Mouse (Mus musculus) layer of hippocampus, adult 9-11 months (tissue): ENCODE measurements around the gene Rnf40.

ENCODE experiments used
- DNase-seq: peaks from one replicate; pipeline ENCODE4 v3.0.0; 2022

Gene Rnf40

DNA sequence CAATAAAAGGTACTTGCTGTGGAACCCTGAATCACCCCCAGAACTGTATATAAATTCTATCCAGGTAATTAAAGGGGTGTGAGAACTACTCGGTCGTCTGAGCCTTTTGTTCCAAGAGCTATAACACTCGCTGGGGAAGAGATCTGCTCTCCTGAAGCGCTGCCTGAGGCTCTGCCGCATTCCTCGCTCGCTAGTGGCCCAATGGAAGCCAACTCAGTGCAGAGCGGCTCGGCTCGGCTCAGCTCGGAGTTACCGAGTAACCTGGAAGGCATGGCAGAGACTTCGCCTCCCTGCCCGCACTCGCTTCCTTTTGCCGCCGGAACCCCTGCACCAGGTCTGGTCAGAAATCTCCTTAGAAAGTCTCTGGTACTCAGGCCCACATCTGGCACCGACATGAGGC, 63.5 kb downstream of the Rnf40 start:
- DNase-seq, result no peak

DNA sequence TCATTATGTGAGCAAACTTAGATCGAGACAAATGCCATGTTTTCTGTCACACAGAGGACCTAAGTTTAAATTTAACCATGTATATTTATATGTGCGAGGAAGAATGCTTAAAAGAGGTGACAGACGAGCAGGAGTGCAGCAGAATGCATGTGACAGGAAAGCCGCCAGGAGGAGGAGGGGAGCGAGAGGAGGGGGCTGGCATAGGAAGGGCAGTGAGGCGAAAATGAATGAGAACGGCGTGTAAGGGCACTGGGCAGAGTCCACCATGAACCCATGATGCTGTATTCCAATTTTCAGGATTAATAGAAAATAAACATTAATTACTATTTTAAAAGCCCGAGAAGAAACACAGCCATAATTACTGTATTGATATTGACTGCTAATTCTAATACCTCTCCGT, 65.8 kb downstream of the Rnf40 start:
- no peak for DNase-seq
